Mouse (Mus musculus) skeletal muscle tissue, adult 2 months (tissue): Measurements from ENCODE around the gene Fdxacb1.

Source experiments
- DNase-seq: peaks from one replicate; pipeline ENCODE4 v3.0.0-alpha.2; 2012; ENCODE audit warnings: low read depth, low spot score

Gene Fdxacb1

DNA sequence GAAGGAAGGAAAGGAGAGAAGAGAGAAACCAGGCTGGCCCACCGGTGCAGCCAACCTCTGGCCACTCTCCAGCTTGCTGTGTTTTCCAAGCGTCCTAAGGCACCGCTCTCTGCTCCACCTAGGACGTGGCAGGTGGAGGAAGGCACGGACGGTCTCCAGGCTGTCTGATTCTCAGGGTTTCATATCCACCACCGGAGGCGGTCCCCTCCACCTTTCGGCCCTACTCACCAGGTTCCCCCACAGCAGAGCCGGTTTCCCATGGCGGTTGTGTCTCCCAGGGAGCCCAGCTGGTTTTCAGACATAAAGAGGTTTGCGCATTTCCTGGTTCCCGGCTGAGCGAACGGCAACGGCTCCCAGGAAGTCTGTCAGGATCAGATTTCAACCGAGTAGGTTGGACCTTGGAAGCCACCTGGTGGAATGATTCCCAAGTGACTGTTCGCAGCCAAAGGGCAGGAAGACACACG lies 21.8 kb upstream of the Fdxacb1 start, which contains the start of gene 2310030G06Rik:
2310030G06Rik (minus strand) TSS at position 323 of the 464 bp plus-strand sequence.
- no peak for DNase-seq

DNA sequence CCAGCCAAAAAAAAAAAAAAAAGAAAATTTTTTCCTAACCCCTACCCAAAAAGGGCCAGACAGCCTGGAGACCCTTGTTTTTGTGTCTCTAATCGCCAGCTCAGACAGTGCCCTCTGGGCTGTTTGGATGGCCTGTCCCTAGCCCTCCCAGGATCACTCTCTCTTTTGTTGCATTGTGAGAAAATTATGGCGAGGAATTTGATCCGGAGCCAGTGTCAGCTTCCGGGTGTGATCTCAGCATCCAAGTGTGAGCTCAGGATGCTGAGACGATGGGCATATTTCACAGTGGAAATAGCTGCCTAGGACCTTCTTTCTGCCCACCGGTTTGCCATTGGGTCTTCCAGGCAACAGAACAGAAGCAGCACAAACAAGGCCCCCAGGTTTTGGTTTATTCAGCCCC lies 17.3 kb upstream of the Fdxacb1 start:
- DNase-seq = no peak

GRCm38 (mm10) chr9:50751323-50751722 lies 16.7 kb upstream of the Fdxacb1 start, which contains the start of gene Cryab:
Cryab (plus strand) TSS chr9:50751325.
- no peak for DNase-seq

DNA sequence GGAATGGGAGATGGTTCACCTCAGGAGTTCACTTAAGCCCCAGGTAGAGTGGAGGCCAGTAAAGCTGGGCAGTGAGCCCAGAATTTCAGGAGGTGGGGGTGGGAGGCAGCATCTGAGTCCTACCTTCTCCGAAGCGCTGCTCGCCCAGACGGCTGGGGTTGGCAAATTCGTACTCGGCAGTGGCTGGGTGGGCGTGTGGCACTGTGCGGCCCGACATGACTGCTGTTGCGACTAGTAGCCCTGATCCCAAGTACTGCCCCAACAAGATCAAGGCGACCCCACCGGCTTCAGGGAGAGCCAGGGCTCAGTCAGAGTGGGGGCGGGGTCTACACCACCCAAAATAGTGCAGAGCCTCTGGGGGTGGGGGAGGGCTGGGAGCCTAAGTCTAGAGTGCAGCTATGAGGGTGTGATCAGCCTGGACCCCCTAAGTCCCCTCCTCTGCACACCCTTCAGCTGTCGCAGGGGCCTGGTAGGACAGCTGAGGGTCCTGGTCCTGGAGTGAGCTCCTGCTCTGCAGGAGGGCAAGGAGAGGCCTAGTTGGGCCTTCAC lies 15.9 kb upstream of the Fdxacb1 start, which contains the start of gene Hspb2:
Hspb2 (minus strand) TSS at position 301 of the 549 bp plus-strand sequence.
- peak; percentile 70 for DNase-seq

DNA sequence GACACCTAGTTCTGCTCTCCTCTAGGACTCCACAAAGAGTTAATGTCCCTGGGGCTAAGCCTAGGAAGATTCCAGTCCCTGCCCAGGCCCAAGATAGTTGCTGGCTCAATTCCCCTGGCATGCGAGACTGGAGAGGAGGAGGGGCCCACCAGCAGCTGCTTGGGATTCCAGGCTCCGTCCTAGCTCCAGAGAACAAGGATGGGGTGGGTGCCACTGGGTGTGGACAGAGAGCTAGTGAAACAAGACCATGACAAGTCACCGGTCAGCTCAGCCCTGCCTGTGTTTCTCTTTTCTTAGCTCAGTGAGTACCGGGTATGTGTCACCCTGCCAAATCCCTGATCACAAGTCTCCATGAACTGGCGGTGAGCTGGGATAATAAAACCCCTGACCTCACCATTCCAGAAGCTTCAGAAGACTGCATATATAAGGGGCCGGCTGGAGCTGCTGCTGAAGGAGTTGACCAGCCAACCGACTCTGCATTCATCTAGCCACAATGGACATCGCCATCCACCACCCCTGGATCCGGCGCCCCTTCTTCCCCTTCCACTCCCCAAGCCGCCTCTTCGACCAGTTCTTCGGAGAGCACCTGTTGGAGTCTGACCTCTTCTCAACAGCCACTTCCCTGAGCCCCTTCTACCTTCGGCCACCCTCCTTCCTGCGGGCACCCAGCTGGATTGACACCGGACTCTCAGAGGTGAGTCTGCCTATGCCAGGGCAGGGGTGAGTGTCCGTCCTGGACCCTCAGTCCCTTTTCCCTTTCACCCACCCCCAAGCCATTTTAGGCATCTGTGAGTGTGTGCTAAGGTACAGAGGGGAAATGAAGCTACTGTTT lies 15.0 kb upstream of the Fdxacb1 start:
- DNase-seq = peak; percentile 95

GRCm38 (mm10) chr9:50753947-50754346 lies 14.1 kb upstream of the Fdxacb1 start:
- no peak for DNase-seq

DNA sequence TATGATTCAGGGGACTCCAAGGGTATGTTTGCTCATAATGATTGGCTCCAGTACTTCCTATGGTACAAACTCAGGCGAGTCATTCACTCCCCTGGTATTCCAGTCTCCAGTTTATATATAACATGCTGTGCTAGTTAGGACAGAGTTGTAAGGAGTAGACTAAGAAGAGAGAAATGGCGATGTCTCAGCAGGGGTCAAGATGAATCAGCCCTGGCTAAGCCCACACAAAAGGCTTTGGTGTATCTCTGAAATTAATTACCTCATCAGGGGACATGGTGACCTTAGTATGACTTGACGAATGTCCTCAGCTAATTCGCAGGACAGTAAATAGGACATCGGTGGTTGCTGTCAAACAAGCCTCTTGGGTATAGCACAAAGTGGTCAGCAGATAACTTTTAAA lies 11.3 kb upstream of the Fdxacb1 start:
- DNase-seq = no peak

GRCm38 (mm10) chr9:50761520-50762243 lies 6.4 kb upstream of the Fdxacb1 start:
- no peak for DNase-seq

DNA sequence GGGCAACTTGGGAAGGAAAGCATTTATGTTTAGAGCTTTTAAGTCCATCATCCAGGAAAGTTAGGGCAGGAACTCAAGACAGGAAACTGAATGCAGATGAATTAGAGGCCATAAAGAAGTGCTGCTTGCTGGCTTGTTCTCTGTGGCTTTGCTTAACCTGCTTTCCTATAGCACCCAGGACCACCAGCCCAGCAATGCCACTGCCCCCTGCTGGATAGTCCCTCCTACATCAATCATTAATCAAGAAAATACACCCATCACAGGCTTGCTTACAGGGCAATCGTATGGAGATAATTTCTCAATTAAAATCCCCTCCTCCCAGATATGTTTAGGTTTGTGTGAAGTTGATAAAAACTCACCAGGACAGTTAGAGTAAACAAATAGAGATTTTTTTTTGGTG lies 4.7 kb upstream of the Fdxacb1 start:
- no peak for DNase-seq

DNA sequence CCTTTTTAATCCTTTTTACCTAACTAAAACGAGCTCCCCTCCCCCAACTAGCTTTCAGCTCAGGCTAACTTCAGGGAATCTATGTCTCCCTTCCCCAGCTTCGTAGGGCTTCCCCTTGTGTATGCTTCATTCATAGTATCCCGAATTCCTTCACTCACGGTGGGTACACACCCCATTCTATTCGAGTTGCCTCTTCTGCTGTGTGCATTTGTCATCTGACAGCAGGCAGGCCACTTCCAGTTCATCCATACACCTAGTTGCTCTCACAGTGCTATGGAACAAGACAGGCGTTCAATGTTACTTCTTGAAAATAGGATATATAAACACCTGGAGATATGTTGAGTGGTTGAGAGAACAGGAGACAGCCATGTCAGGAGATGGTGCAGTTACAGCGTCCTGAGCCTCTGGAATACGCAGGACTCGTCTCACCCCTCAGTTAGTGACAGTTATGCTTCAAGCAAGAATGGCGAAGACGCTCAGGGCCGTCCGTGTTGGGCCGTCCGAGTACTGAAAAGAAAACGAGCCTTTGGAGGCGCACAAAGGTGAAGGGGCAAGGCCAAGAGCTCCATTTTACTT lies 417 bp upstream of the Fdxacb1 start:
- DNase-seq = no peak

DNA sequence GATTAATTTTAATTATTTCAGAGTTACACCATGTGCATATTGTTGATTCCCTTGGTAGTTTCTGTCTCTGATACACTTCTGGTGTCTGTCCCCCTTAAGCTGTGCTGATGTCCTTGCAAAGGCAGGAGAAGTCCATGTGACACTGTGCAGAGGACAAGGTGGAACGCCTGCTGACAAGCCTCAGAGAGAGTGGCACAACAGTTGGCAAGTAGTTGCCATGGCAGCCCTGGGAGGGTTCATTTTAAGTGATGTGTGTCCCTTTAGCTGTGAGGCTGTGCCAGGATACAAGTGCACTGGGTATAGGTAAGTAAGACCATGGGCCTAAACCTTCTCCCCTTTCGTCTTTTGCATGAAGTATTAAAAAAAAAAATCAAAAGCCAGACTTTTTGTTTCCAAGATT lies 2.0 kb downstream of the Fdxacb1 start:
- no peak for DNase-seq

GRCm38 (mm10) chr9:50774026-50774462 lies 6.0 kb downstream of the Fdxacb1 start:
- no peak for DNase-seq

- peak; percentile 75 for DNase-seq
Measured at GRCm38 (mm10) chr9:50774991-50775612, 7.1 kb downstream of the Fdxacb1 start, which contains the start of the genes Alg9 and 1110032A03Rik. Alg9 (plus strand) TSS chr9:50775019. 1110032A03Rik (minus strand) TSS chr9:50775520.

- DNase-seq = no peak
Measured at GRCm38 (mm10) chr9:50775662-50776126, 7.7 kb downstream of the Fdxacb1 start.

DNA sequence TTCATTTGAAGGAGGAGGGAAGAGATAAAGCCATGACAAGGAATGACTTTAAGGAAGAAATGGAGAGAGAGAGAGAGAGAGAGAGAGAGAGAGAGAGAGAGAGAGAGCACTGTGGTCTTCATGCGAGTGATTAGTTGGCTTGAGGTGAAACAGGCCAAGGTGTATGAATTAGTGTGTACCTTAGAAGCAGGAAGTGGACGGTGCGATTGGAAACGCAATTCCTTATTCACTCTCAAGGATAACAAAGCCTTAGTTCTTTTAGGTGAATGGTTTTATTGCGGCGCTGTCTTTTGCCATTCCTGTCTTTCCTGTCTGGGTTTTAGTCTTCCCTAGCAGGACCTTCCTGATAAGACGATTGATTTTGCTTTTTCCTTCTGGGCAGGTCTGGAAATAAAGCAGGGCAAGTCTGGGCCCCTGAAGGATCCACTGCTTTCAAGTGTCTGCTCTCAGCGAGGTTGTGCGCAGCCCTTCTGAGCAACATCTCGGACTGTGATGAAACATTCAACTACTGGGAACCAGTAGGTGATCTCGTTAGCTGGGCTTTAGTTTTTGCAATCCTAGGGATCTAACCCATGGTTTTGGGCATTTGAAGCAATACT lies 8.2 kb downstream of the Fdxacb1 start:
- DNase-seq = no peak

DNA sequence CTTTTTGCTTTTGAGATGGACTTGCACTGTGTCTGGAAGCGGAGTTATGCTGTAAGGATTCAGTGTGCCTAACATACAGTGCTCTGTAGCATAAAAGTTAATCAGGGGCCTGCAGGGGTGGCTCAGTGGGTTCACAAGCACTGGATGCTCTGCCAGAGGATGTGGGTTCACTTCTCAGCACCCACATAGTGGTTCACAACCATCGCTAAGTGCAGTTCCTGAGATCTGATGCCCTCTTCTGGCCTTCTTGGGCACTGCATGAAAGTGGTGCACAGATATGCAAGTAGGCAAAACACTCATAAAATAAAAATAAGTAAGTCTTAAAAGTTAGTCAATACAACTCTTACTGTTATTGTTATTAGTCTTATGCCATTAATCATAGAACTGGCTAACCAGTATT lies 14.1 kb downstream of the Fdxacb1 start:
- DNase-seq = no peak

DNA sequence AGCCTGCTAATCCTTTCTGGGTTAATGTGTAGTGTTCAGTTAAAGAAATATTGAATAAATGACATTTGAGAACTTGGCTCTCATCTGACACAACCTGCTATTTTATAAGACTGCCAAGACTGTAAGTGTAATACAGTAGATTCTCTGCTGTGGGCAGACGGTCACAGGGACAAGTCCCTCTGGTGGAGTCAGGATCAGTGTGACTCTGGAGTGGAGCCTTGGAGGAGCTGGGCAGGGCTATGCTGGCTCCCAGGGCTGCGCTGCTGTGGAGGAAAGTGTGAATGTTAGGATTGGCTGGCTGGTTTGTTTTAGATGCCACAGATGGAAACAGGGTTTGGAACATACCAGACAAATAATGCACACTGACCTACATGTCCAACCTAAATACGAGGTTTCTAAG lies 27.2 kb downstream of the Fdxacb1 start:
- DNase-seq = no peak

DNA sequence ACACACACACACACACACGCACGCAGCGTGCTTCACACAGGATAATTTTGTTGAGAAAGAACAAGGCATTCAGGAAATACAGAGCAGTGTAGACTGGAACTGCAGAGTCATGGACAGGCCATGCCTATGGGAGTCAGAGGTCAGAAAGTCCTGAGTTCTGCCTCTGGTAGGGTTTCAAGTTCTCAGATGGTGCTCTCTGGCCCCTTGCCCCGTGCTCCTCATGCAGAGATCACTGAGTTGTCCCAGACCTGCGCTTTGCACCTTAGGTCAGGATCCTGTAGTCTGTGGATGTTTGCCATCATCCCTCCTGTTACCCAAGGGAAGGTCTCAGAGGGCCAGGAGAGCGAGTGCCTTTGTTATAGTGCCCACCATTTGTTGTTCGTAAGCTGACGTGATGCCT lies 28.7 kb downstream of the Fdxacb1 start:
- DNase-seq = no peak

DNA sequence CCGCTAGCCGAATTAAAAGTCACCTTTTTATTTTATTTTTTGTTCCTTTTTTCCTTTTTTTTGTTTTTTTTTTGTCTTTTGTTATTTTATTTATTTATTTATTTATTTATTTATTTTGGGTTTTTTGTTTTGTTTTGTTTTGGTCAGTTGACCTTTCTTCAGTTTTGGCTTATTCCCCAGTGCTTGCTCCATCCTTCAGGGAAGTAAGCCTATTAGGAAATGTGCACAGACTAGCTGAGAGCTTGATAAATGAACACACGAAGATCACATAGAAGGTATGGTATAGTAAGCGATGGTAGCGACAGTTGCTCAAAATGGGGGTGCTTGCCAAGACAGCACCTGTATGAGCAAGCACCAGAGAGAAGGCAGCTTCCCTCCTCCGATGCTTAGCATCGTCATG lies 29.6 kb downstream of the Fdxacb1 start:
- no peak for DNase-seq

- DNase-seq = no peak
Measured at GRCm38 (mm10) chr9:50798368-50798767, 30.3 kb downstream of the Fdxacb1 start.

- DNase-seq = peak; percentile 64
Measured at GRCm38 (mm10) chr9:50800985-50801384, 32.9 kb downstream of the Fdxacb1 start.
